Mouse (Mus musculus) left cerebral cortex, postnatal 14 days (tissue): ENCODE results near the gene Dbn1. TPM values are rescaled to one million over a fixed set of nuclear protein-coding genes. Genes with fewer than 3 reads are reported as not detected.
"Not testable (repeated sequence)": the region's sequence is repeated elsewhere in the genome, so short reads cannot be mapped to it uniquely, and the experiment has no call there.

Source experiments
- DNase-seq, 2 experiments: peaks; one replicate each; pipeline ENCODE4 v3.0.0; 2021 to 2022; ENCODE audit warnings: low spot score in 2 of 2, mixed read lengths in 1 of 2
- intact Hi-C: fragments of 180-260 bp; cut with DNase I; formaldehyde crosslinking; loops from one replicate; pipeline ENCODE4 v1.15.1; 2025
- total RNA-seq, 2 experiments: library from RNA; stranded (reverse); gene quantifications; 2 replicates each; pipeline ENCODE4 v1.2.3; 2021

The Dbn1 gene
- total RNA-seq, 2 experiments from 2014 or later = 326 to 327 TPM

DNA sequence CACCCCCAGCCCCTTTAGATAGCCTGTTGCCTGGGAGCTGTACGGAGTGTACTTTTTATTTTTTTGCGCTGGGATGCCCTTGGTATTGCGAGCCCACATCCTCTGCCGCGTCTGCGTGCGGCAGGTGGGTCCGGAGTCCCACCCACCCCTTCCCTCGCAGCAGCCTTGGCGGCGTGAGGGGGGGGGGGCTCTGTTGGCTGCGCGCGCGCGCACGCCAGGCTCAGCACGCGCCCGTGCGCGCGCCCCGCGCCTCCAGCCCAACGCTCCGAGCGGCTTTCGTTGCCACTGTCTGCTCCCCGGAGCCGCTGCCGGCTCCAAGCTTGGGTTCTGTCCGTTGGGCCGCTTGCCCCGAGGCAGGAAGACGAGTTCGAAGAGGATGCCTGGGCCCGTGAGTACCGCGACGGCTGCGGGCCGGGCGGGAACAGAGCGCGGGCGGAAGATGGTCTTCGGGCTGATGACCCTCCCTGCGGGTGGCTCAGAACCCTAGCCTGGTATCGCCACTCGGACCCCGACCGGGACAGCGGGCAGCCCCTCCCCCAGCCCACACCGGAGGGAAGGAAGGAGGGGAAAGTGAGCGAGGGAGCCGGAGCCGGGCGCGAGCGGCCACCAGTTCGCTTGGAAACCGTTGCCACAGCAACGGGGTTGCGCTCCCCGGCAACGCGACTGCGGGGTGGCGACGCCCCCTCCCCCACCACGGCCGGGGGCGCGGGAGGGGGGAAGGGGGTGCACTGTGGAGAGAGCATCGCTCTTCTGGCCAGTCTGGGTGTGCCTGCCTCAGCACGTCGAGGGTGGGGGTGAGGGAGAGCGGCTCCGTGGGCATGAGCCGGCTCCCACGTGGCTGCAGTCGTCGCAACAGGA, 23.7 kb downstream of the Dbn1 start, which contains the start of gene Prr7:
Gene Prr7 (plus strand): TSS at position 241 of the 858 bp plus-strand sequence.
- intact Hi-C loops = no loop called here
- DNase-seq = peak; percentile 78 to 83

DNA sequence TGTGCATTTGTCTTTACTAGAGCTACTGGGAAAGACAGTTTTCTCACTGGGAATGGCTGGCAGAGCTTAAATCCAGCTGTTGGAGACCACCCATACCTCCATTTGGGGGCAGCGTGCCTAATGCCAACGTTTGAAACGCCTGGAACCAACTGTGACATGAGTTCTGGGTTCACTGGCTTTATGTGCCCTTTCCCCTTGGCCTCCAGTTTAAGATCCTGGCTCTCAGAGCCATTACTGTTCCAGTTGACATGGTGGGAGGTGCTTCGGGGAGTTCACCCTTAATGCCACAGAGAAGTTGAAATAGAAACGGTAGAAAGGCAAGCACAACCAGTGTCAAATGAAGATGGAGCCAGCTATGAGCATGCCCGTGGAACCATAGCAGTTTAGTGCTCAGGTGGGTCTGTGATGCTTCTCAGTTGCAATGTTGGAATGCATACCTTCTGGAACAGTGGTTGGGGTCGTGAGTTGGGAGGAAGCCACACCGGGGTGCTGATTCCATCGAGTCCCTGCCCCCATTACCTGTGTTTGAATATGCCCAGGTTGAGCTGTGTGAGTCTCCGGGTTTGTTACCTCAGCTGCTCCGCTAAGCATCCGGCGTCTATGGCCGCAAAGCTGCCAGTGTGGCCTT, 24.4 kb downstream of the Dbn1 start:
- no peak for DNase-seq
- intact Hi-C loops = no loop called here

DNA sequence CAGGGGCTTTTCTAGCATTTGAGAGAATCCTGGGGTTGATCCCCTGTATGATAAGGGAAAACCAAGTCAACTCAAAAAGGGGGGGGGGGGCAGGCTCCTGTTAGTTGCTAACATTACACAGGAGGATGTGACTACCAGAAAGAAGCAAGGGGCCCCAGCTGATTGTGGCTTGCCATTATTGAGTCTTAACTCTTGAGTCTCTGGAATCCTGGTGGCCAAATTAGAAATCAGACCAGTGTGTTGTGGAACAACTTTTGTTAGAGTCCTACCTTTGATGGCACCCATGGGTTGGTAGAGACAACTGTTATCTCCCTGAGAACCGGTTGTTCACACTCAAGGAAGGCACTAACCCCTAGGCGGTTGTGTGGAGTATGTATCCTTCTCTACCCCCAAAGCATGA, 24.9 kb downstream of the Dbn1 start:
- intact Hi-C loops = no loop called here
- DNase-seq = no peak

DNA sequence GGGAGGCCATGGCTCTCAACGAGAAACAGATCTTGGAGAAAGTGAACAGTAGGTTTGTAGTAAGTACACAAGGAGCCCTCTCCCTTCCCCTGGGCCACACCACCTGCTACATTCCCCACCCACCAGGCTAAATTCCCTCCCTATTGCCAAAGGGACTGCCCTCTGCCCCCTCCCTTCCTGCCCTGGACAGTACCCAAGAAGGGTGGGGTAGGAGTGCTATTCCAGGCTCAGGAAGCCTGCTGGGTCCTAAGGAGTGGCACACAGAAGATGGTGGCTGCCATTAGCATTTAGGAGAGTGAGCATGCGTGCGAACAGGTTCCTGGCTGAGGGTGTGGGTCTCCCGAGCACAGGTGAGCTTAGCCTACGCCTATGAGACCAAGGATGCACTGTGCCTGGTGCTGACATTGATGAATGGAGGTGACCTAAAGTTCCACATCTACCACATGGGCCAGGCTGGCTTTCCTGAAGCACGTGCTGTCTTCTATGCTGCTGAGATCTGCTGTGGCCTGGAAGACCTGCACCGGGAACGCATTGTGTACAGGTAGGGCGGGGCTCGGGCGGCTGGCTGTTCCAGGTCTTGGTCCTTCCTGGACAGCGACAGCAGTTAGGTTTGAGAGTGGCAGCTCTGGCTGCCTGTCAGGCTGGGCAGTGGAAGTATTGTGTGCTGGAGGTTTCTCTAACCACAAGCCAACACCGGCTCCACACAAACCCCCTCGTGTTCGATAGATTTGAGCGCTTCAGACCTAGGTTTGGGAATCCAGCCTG, 35.9 kb downstream of the Dbn1 start:
- intact Hi-C loops = no loop called here
- no peak for DNase-seq

DNA sequence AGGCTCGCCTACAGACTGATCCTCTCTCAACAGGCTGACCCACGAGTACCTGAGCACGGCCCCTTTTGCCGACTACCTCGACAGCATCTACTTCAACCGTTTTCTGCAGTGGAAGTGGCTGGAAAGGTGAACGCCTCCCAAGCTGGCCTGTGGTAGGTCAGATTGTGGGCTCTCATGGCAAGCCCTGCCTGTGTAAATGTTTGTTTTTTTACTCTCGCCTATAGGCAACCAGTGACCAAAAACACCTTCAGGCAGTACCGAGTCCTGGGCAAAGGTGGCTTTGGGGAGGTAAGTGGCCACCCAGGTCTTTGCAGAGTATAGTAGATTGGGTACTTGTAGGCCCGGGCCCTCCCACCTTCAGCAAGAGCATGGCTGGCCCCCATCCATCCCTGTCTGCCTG, 36.6 kb downstream of the Dbn1 start:
- DNase-seq = no peak
- intact Hi-C loops = no loop called here

DNA sequence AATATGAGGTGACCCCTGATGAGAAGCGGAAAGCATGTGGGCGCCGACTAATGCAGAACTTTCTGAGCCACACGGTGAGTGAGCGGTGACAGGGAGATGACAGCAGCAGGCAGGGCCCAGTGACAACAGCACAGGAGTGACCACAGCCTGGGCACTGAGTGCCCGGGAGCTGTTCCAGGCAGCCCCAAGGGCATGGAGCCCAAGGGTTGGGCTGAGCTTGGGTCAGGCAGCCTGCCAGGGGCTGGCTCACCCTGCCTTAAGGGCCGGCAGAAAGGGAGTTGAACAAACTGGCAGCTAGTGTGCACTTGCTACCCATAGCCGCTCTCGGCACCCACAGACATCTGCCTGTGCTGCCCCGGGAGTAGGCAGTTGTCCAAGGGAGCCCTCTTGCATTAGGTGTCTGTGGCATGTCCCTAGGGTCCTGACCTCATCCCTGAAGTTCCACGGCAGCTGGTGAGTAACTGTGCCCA, 37.4 kb downstream of the Dbn1 start:
- intact Hi-C loops = no loop called here
- peak in 1 of 2 experiments; percentile 51 for DNase-seq

DNA sequence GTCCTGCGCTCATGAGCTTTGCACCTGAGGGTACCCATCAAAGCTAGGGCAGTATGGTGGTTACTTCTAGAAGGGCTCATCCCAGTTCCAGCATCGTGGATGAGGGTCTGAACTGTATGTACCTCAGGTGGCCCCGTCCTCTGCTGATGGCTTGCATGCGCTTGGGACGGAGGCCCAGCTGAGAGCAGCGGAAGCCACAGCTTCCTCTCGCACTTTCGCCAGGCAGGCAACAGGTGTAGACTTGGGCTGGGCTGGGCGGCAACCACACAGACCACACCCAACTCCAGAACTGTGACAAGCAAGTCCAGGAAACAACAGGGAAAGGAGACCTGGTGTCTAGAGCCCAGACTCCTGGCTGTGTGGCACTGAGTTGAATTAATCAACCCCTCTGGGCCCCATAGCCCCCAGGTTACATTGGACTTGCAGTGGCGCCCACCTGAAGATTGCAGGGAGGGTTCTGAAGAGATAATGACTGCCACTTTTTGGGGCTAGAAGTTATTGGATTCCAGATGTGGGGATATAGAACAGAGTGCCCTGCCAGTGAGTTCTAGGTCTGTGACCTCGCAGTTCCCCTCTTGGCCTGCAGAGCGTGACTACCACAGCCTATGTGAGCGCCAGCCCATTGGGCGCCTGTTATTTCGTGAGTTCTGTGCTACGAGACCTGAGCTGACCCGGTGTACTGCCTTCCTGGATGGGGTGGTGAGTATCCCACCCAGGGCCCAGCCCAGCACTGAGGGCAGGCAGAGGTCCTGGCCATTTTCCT, 38.1 kb downstream of the Dbn1 start:
- DNase-seq = no peak

DNA sequence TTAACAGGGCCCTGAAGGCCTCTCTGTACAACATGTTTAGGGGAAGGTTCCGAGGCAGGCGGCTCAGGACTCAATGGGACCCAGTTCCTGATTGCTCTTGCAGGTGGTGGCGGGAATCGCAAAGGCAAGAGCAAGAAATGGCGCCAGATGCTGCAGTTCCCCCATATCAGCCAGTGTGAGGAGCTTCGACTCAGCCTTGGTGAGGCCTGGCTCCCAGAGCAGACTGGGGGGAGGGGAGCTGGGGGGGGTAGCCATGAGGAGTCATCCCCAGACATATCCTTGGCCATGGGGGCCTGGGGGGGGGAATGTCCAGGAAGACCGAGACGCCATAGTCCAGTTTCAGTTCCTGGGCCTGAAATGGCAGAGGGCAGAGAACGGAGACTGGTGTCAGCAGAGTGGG, 38.7 kb downstream of the Dbn1 start:
- intact Hi-C loops = no loop called here
- DNase-seq = no peak

More for the DNA sequence above, 38.1 kb downstream of the Dbn1 start:
- intact Hi-C loops = no loop called here

DNA sequence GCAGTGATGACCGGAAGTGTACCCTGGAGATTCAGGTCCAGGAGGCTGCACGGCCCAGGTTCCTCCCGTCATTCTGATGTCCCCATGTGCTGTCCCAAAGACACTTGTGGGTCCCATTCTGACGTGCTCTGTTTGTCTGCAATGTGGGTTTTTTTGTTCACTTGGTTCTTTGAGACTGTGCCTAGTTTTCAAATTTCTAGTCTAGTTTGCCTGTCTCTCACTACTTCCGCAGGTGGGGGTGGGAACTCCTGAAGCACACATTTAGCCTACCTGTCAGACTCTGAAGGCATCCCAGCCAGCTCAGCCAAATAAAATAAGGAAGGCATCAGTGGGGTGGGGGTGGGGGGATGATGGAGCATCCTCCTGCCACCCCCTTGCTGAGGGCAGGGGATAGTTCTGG, 39.8 kb downstream of the Dbn1 start:
- intact Hi-C loops = no loop called here

DNA sequence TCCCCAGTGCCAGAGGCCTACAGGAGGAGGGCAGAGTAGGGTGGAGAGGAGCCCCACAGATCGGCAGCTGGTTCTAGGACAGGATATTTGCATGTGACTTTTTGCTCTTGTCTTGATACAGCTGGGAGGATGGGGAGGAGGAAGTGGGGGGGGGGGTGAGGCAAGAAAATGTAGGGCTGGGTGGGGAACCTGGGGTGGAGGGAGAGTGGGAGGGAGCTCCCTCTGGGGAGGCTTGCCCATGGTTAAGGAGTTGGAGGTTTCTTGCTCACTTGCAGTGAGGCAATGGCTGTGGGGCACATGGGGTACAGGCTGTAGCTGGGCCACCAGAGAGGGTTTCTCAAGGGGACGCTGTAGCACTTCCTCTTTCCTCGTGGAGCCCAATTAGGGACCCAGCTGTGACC, 40.4 kb downstream of the Dbn1 start:
- intact Hi-C loops = no loop called here

More for the DNA sequence above, 39.8 kb downstream of the Dbn1 start:
- no peak for DNase-seq

DNA sequence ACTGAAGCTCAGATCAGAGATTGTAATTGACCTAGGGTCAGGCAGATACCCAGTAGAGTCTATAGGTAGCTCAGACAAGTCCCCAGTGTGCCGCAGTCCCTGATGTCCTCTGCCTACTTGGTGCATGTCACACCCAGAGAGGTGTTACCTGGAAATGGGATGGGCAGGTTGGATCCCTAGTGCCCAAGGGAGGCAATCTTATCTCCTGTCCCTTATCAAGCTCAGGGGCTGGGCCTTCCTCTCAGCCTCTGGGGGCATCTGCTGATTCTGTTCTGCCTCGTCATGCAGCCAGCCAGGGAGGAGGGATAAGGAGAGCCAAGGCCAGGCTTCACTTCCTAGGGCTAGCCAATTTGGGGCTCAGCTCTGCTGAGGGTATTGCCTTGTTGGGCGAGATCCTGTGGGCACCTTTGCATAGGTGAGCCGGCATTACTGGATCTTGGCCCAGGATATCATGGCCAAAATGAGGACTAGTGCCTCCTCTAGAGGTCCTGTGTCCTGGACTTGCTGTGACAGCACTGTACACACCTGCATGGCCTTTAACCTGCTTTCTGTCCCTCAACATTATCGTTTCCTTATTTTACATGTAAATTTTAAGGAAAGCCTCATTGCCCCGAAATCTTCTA, 41.3 kb downstream of the Dbn1 start:
- intact Hi-C loops = no loop called here
- DNase-seq = no peak

More for the DNA sequence above, 40.4 kb downstream of the Dbn1 start:
- DNase-seq = no peak

DNA sequence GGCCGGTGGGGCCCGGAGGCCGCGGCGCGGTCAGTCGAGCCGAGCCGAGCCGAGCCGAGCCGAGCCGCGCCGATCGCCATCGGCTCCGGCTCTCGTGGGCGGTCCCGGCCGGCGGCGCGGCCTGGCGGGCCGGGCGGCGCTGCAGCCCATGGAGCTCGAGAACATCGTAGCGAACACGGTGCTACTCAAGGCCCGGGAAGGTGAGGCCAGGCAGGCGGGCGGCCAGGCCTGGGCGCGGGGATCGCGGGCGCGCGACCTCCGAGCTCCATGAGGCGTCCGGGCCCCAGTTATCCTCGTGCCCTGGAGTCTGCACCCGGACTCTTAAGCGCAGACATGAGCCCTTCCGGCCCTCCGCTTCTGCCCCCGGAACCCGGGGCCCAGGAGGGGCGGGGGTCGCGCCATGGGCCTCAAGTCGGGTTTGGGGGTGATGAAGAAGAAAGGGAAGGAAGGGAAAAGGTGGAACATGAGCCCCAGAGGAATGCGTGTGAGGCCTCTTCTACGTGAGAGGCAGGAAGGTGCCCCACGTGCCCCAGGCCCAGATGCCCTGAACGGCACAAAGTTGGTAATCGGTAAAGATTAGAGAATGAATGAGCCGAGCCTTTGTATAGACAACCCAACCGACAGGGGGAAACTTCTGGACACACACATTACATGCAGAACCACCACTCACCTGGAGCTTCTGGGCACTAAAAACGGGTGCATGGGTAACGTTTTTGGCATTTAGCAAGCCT, 42.4 kb downstream of the Dbn1 start:
- intact Hi-C loops = no loop called here

DNA sequence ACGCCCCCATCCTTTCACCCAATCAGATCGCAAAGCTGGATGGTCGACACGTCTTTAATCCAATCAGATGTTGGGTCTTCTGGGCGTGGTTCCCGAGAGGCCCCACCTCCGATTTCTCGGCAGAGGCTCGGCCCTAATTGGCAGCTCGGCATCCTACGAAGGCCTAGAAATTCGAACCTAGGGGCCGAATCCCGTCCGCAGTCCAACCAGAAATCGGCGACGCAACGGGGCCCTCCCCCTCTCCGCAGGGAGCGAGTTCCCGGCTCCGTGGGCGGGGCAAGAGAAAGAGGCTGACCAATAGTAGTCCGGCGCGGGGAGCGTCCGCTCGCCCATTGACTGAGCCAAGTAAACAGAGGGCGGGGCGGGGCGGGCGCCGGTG, 43.0 kb downstream of the Dbn1 start, which contains the start of gene Grk6:
Gene Grk6 (plus strand): TSS at position 136 of the 379 bp plus-strand sequence.
- intact Hi-C loops = no loop called here
- peak; percentile 99 to 100 for DNase-seq

More for the DNA sequence above, 42.4 kb downstream of the Dbn1 start:
- no peak for DNase-seq

DNA sequence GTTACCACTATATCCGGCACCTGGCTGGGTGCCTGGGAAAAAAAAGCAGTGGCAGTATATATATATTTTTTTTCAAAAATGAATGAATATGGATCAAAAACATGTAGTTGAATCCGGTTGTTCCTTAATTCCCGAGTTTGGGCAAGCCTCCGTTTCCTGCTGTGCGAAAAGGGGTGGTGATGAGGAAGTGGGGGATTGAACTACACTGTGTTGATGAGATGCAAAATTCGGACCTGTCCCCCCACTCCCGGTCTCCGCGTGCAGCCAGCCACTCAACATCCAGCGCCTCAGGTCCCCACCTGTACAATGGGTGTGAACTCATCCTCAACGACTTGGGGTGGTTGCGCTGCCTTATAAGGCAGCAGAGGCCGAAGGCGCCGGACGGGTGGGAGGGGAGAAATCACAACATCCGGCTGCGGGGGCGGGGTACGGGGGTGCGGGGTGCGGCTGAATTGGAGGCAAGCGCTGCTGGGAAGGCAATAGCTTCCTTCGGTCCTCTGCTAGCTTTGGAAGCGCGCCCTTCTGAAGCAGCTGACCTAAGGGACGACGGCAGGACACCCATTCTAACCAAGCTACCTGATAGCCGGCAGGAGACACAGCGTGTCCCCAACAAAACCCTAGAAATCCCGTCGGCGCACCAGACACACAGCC, 43.5 kb downstream of the Dbn1 start:
- peak; percentile 59 to 84 for DNase-seq

DNA sequence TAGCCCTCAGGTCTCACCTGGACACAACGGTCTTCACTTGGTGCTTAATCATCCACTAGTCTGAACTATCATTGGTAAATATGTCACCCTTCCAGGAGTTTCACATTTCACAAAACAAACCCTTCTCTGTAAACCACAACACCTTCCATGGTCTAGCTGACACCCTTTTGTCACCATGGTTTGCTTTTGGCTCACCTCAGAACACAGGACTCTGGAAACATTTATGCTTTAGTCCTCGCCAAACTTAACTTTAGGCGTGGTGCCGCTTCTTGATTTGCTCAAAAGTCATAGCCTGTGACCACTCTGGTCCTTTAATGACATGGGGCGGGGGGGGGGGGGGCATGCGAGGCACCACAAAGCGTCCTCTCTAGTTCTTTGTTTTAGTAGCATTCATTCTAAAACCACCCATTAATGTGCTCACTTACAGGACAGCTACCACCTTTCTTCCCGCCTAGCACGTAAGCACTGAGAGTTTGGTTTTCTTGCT, 44.1 kb downstream of the Dbn1 start:
- no peak for DNase-seq
- intact Hi-C loops = no loop called here

More for the DNA sequence above, 43.5 kb downstream of the Dbn1 start:
- intact Hi-C loops = no loop called here

DNA sequence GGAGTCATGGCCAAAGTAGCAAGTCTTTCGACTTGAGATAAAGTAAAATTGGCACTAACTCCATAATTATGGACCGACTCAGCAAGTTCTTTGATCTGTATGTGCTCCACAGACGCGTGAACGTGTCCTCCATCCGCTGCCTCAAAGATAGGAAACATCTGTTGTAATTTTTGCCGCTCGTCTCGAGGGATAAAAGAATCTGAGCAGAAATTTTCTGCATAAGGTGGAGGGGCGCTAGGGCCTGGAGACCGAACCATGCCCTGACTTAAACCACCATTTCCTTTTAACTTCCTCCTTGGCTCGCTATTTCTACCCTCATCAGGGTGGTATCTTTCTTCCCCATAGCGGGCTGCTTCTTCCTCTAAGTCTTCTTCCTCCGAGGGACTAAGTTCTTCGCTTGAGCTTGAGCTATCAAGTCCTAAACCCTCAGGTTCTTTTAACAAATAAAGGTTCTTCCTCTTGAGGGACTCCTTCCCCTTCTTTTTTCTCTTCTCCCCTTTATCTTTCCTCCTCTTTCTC, 50.7 kb downstream of the Dbn1 start:
- intact Hi-C loops, DNase-seq: not testable (repeated sequence)
